Mouse (Mus musculus) gastrocnemius, postnatal 10 days (tissue): ENCODE results near the gene Gm17655. TPM values are rescaled to one million over a fixed set of nuclear protein-coding genes. Genes with fewer than 3 reads are reported as not detected.
"Not testable (repeated sequence)": the region's sequence is repeated elsewhere in the genome, so short reads cannot be mapped to it uniquely, and the experiment has no call there.

ENCODE experiments used
- DNase-seq: peaks from one replicate; pipeline ENCODE4 v3.0.0; 2021; ENCODE audit warnings: mixed read lengths
- total RNA-seq, 2 experiments: library from RNA; stranded (reverse); gene quantifications; 2 replicates each; pipeline ENCODE4 v1.2.3; 2021

Gm17655 gene
- total RNA-seq, 2 experiments from 2014 or later = 1.9 to 2.7 TPM

DNA sequence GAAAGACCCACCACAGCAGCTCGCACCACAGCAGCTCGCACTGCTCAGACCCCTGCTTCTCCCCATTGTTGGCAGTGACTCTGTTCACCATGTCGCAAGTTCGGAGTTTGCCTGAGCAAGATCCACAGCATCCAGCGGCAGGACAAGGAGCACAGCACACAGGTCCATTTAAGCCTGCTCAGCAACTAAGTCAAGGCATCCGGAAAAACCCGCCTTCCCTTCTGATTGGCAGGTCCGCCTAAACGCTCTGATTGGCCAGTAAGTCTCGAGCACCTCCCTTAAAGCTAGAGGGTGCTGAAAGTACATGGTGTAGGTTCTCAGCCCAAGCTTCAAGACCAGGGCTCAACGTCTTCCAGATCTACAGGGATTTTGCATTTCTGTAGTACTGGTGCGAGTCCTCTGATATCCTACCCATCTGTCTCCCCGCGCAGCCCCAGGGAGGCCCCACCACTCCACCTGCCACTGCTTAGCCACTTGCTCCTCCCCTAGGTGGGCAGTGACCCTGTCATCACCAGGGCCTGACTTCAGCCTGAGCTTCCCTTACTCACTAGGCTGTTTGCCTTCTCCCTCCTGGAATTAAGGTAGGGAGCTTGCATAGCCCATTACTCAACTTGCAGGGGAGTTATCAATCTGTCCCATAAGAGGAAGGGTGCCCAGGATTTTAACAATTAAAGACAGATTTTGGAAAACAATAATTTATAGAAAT, 14.0 kb upstream of the Gm17655 start:
- DNase-seq = no peak

GRCm38 (mm10) chr5:110082961-110083360, 10.6 kb upstream of the Gm17655 start:
- DNase-seq = no peak

DNA sequence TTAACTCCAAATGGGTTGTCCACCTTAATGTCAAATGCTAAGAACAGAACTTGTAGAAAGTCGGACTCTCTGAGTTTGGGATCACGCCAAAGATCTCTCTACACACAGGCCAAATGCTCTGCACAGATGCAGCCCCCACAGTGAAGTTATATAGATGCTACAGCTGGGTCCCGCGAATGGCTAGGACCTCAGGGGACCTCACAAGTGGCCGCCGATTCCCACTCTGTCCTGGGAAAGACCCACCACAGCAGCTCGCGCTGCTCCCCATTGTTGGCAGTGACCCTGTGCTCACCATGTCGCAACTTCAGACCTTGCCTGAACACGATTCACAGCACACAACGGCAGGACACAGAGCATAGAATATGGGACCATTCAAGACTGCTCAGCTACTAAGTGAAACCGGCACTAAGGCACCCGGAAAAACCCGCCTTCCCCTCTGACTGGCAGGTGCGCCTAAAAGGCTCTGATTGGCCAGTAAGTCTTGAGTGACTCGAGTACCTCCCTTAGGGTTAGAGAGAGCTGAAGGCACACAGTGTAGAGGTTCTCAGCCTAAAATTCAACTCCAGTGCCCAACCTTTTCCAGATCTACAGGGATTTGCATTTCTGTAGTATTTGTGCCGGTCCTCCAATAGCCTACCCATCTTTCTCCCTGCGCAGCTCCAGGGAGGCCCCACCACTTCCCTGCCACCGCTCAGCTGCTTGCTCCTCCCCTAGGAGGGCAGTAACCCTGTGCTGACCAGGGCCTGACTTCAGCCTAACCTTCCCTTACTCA, 14.5 kb downstream of the Gm17655 start:
- peak; percentile 73 for DNase-seq

- DNase-seq = peak; percentile 23
Measured at GRCm38 (mm10) chr5:110023694-110024427, 48.5 kb downstream of the Gm17655 start.

GRCm38 (mm10) chr5:110023273-110023672, 49.0 kb downstream of the Gm17655 start:
- DNase-seq = no peak

DNA sequence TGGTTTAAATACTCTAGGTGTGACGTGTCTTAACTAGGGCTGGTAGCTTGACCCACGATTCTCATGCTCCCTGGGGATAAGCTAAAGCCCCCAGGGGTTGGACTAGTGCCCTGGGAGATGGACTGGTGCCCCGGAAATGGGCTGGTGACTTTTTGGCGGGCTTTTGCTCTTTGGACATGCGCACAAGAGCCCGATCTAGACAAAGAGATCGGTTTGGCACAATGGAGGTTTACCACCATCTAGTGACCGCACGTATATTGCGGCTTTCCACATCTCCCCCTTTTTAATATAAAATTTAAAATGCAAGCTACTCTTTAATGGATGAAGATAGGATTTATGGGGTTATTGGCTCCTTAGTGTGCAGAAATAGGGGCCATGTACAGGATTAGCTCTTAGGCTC, 56.5 kb downstream of the Gm17655 start:
- not testable (repeated sequence) for DNase-seq

Other genes with a start within 250 kb of the Gm17655 start
- gene Gm15446, start 149.1 kb downstream of the Gm17655 start, total RNA-seq = 1 to 10 TPM; 4.0 to 6.9 TPM
- 10 to 100 TPM in 1 of 2 experiments, 1 to 10 TPM in 1; 9.2 to 12.7 TPM for gene Zfp932, start 76.0 kb downstream of the Gm17655 start, total RNA-seq
- gene Gm35315, start 21.9 kb upstream of the Gm17655 start, total RNA-seq = under 1 TPM; 0.28 to 0.34 TPM
- under 1 TPM in 1 of 2 experiments, not detected in 1; 0.07 TPM for gene Plcxd1, start 27.5 kb upstream of the Gm17655 start, total RNA-seq
- gene Gtpbp6, start 35.7 kb upstream of the Gm17655 start, total RNA-seq = 10 to 100 TPM; 19.6 to 22.5 TPM
- 1 to 10 TPM; 3.1 to 3.2 TPM for gene Zfp605, start 37.6 kb upstream of the Gm17655 start, total RNA-seq
- 10 to 100 TPM; 14.9 to 21.0 TPM for gene Chfr, start 63.3 kb upstream of the Gm17655 start, total RNA-seq
- gene Golga3, start 104.2 kb upstream of the Gm17655 start, total RNA-seq = 10 to 100 TPM; 38.7 to 39.5 TPM
- gene Ankle2, start 158.5 kb upstream of the Gm17655 start, total RNA-seq = 10 to 100 TPM; 23.4 to 28.1 TPM
- 10 to 100 TPM; 22.6 to 26.7 TPM for gene Pgam5, start 197.4 kb upstream of the Gm17655 start, total RNA-seq
- gene Pxmp2, start 213.7 kb upstream of the Gm17655 start, total RNA-seq = 10 to 100 TPM; 25.9 to 26.6 TPM
- gene Pole, start 213.8 kb upstream of the Gm17655 start, total RNA-seq = 1 to 10 TPM; 6.0 to 6.1 TPM